Mouse (Mus musculus) lung, postnatal 0 days (tissue): ENCODE measurements around the gene Jmy.

ENCODE experiments used
- CTCF ChIP-seq: IDR thresholded peaks from 2 replicates; pipeline ENCODE4 v1.5.1; 2016; ENCODE audit warnings: antibody characterized with exemption, mild to moderate bottlenecking
- EP300 ChIP-seq: IDR thresholded peaks from 2 replicates; pipeline ENCODE4 v1.6.1; 2016; ENCODE audit warnings: antibody characterized with exemption, mild to moderate bottlenecking, control low read depth

GRCm38 (mm10) chr13:93401947-93402346 is 97.7 kb downstream of the Jmy start:
- TF ChIP-seq CTCF (no peak), EP300 (no peak)
